Mouse (Mus musculus) liver, adult 2 months (tissue): ENCODE results near the gene Aifm2.

Experiments
- CTCF ChIP-seq: fragments of 200-500 bp; IDR thresholded peaks from 2 replicates; pipeline ENCODE4 v1.5.1; 2011; ENCODE audit warnings: low read depth, low read length, control low read depth
- POLR2A ChIP-seq: fragments of 200-500 bp; IDR thresholded peaks from 2 replicates; pipeline ENCODE4 v1.6.1; 2011; ENCODE audit warnings: low read length, control low read depth; ENCODE audit not compliant: insufficient read depth; ENCODE audit errors: extremely low read depth

- TF ChIP-seq POLR2A (no peak), CTCF (no peak)
Measured at GRCm38 (mm10) chr10:61766806-61767205, 51.7 kb downstream of the Aifm2 start.
